Mouse (Mus musculus) E14TG2a.4 (cell line): ENCODE results near the gene Fscn2.

Experiments
- CTCF ChIP-seq: conservative IDR thresholded peaks from 2 replicates; pipeline ENCODE4 v1.5.1; 2014; ENCODE audit warnings: low read length
- NANOG ChIP-seq: IDR thresholded peaks from 2 replicates; pipeline ENCODE4 v1.6.1; 2014; ENCODE audit warnings: borderline replicate concordance, low read length, mixed read lengths
- POU5F1 ChIP-seq: IDR thresholded peaks from 2 replicates; pipeline ENCODE4 v1.6.1; 2014; ENCODE audit warnings: low read length, borderline replicate concordance

DNA sequence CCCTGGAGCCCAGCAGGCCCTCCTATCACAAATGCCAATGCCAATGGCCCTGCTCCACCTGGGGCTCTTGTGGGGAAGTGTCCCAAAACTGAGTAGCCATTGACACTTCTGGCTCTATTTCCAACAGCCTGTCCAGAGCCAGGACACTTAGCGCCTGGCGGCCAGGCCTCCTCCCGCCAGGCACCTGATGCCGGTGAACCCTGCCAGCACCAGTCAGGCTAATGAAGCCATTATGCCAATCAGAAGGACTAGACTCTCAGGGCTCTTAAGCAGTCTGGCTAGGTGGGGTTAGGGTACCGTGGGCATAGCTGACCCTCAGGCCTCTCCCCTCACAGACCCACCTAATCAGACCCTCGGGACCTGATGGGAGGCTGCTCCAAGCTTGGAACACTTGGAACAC lies 1.9 kb upstream of the Fscn2 start:
- TF ChIP-seq NANOG (no peak), CTCF (no peak), POU5F1 (no peak)
